Mouse (Mus musculus): ENCODE results near the gene Kif23.

GRCm38 (mm10) chr9:61946623-61947401 lies at the start of gene Kif23:
- peak; percentile 67 for TF ChIP-seq CTCF (IDR thresholded peaks at IDR 0.05; ENCODE audit: low read depth, low read length)
- no peak for TF ChIP-seq POLR2A (IDR thresholded peaks at IDR 0.05; ENCODE audit: extremely low read depth, insufficient read depth, low read length)
